Mouse (Mus musculus) ES-Bruce4 (cell line): ENCODE measurements around the gene Car10. TPM values are rescaled to one million over a fixed set of nuclear protein-coding genes. Genes with fewer than 3 reads are reported as not detected.

Experiments used
- H3K27ac ChIP-seq: 2 replicates; pipeline ENCODE4 v1.5.1; 2012; ENCODE audit warnings: low read length, inconsistent platforms; ENCODE audit not compliant: insufficient read depth
- H3K27me3 ChIP-seq: 2 replicates; pipeline ENCODE4 v1.6.1; 2012; ENCODE audit warnings: mild to moderate bottlenecking, low read length, inconsistent platforms; ENCODE audit not compliant: control insufficient read depth, poor library complexity, insufficient read depth, severe bottlenecking
- H3K36me3 ChIP-seq: 2 replicates; pipeline ENCODE4 v1.6.1; 2012; ENCODE audit warnings: inconsistent platforms, mild to moderate bottlenecking, low read length, moderate library complexity; ENCODE audit not compliant: control insufficient read depth, poor library complexity, insufficient read depth, severe bottlenecking
- H3K4me1 ChIP-seq: one replicate; pipeline ENCODE4 v1.8.1; 2011; ENCODE audit warnings: low read length; ENCODE audit not compliant: control insufficient read depth, insufficient read depth
- H3K4me3 ChIP-seq: 2 replicates; pipeline ENCODE4 v1.5.1; 2011; ENCODE audit warnings: low read depth, mild to moderate bottlenecking, low read length
- H3K9ac ChIP-seq: 2 replicates; pipeline ENCODE4 v1.6.1; 2012; ENCODE audit warnings: low read depth, mild to moderate bottlenecking, inconsistent platforms; ENCODE audit not compliant: poor library complexity, severe bottlenecking
- H3K9me3 ChIP-seq: replicated peaks from 2 replicates; pipeline ENCODE4 v1.6.1; 2012; ENCODE audit warnings: mild to moderate bottlenecking, low read length, inconsistent platforms; ENCODE audit not compliant: control insufficient read depth, poor library complexity, insufficient read depth, severe bottlenecking
- CTCF ChIP-seq: IDR thresholded peaks from one replicate; pipeline ENCODE4 v1.8.1; 2011; ENCODE audit warnings: low read depth, low read length
- EP300 ChIP-seq: IDR thresholded peaks from 2 replicates; pipeline ENCODE4 v1.6.1; 2011; ENCODE audit warnings: low read depth, low read length; ENCODE audit not compliant: insufficient read depth
- POLR2A ChIP-seq: IDR thresholded peaks from one replicate; pipeline ENCODE4 v1.8.1; 2011; ENCODE audit warnings: low read length; ENCODE audit not compliant: insufficient read depth
- polyA plus RNA-seq: library from polyadenylated mRNA; stranded (reverse); fragments of >200 nt; gene quantifications from 2 replicates; pipeline ENCODE4 v1.2.4, GENCODE M21; 2011; ENCODE audit warnings: low read depth; ENCODE audit not compliant: missing spikeins, insufficient read depth, insufficient read length

Car10 gene
- polyA plus RNA-seq, 1 experiment, result not detected

- Histone ChIP-seq H3K9ac (no peak overlapping the region), H3K36me3 (no peaks in the 10 kb centered on the region), H3K4me1 (no peaks in the 10 kb centered on the region), H3K4me3 (no peak overlapping the region), H3K9me3 (no peaks in the 10 kb centered on the region), H3K27me3 (peaks cover 2% of the 10 kb centered on the region; the same call in 1 of the 2 replicates), H3K27ac (no peak overlapping the region)
- no peak for TF ChIP-seq CTCF
Measured at GRCm38 (mm10) chr11:93607111-93607510, 509.3 kb downstream of the Car10 start.

GRCm38 (mm10) chr11:93608716-93609115, 510.9 kb downstream of the Car10 start:
- H3K27me3 ChIP-seq, result peaks cover 2% of the 10 kb centered on the region; the same call in 1 of the 2 replicates
- H3K9me3 ChIP-seq, result no peaks in the 10 kb centered on the region
- no peak overlapping the region for H3K4me3 ChIP-seq
- no peaks in the 10 kb centered on the region for H3K4me1 ChIP-seq
- TF ChIP-seq CTCF, result no peak
- TF ChIP-seq POLR2A, result no peak
- no peak for TF ChIP-seq EP300
- H3K9ac ChIP-seq, result no peak overlapping the region
- H3K36me3 ChIP-seq, result no peaks in the 10 kb centered on the region
- no peak overlapping the region for H3K27ac ChIP-seq

GRCm38 (mm10) chr11:93612071-93612470, 514.2 kb downstream of the Car10 start:
- Histone ChIP-seq H3K4me3 (no peak overlapping the region), H3K27ac (no peak overlapping the region), H3K27me3 (no peaks in the 10 kb centered on the region), H3K4me1 (no peaks in the 10 kb centered on the region), H3K9me3 (no peaks in the 10 kb centered on the region), H3K36me3 (no peaks in the 10 kb centered on the region), H3K9ac (no peak overlapping the region)
- no peak for TF ChIP-seq CTCF
- no peak for TF ChIP-seq EP300
- no peak for TF ChIP-seq POLR2A

GRCm38 (mm10) chr11:93614851-93615250, 517.0 kb downstream of the Car10 start:
- Histone ChIP-seq H3K27ac (0 out of 2 replicates have a peak overlapping the region, but pooled peaks have one; percentile 33), H3K4me3 (no peak overlapping the region), H3K36me3 (no peaks in the 10 kb centered on the region), H3K4me1 (no peaks in the 10 kb centered on the region), H3K9ac (no peak overlapping the region), H3K27me3 (no peaks in the 10 kb centered on the region), H3K9me3 (no peaks in the 10 kb centered on the region)
- TF ChIP-seq POLR2A (no peak), EP300 (peak; percentile 88; the same call in 1 of the 2 replicates)

GRCm38 (mm10) chr11:93623605-93624004, 525.8 kb downstream of the Car10 start:
- no peak overlapping the region for H3K9ac ChIP-seq
- TF ChIP-seq POLR2A (no peak), CTCF (no peak), EP300 (no peak)
- no peaks in the 10 kb centered on the region for H3K27me3 ChIP-seq
- no peaks in the 10 kb centered on the region; the same call in 1 of the 2 replicates for H3K9me3 ChIP-seq
- H3K36me3 ChIP-seq, result no peaks in the 10 kb centered on the region
- H3K27ac ChIP-seq, result no peak overlapping the region
- H3K4me1 ChIP-seq, result no peaks in the 10 kb centered on the region
- no peak overlapping the region for H3K4me3 ChIP-seq

GRCm38 (mm10) chr11:93639410-93639809, 541.6 kb downstream of the Car10 start:
- H3K9me3 ChIP-seq, result no peaks in the 10 kb centered on the region
- H3K36me3 ChIP-seq, result no peaks in the 10 kb centered on the region
- no peak overlapping the region for H3K4me3 ChIP-seq
- H3K27ac ChIP-seq, result no peak overlapping the region
- TF ChIP-seq POLR2A (no peak), EP300 (no peak), CTCF (no peak)
- no peaks in the 10 kb centered on the region for H3K27me3 ChIP-seq
- H3K9ac ChIP-seq, result no peak overlapping the region
- no peaks in the 10 kb centered on the region for H3K4me1 ChIP-seq
